Mouse (Mus musculus) hindbrain, embryonic 14.5 days (tissue): ENCODE data around the gene Trim15. TPM values are rescaled to one million over a fixed set of nuclear protein-coding genes. Genes with fewer than 3 reads are reported as not detected.

ENCODE experiments used
- ATAC-seq: fragments of 200-750 bp; cut with Nextera tagmentation; 2 replicates; pipeline ENCODE4 v1.8.0; 2017; ENCODE audit warnings: moderate number of reproducible peaks, mild to moderate bottlenecking, moderate TSS enrichment, moderate library complexity; ENCODE audit not compliant: low FRiP score
- DNase-seq: peaks from one replicate; pipeline ENCODE4 v3.0.0-alpha.2; 2015; ENCODE audit warnings: low spot score
- H3K27ac ChIP-seq: fragments of 300-500 bp; sonication (generic); 2 replicates; pipeline ENCODE4 v1.5.1; 2014; ENCODE audit warnings: mild to moderate bottlenecking, moderate library complexity
- H3K27me3 ChIP-seq: fragments of 300-500 bp; sonication (generic); 2 replicates; pipeline ENCODE4 v1.6.1; 2014; ENCODE audit warnings: mild to moderate bottlenecking, low read length, mixed read lengths; ENCODE audit not compliant: control insufficient read depth, insufficient read depth
- H3K36me3 ChIP-seq: fragments of 300-500 bp; sonication (generic); replicated peaks from 2 replicates; pipeline ENCODE4 v1.6.1; 2014; ENCODE audit not compliant: control insufficient read depth, insufficient read depth
- H3K4me1 ChIP-seq: fragments of 300-500 bp; sonication (generic); replicated peaks from 2 replicates; pipeline ENCODE4 v1.6.1; 2014; ENCODE audit warnings: antibody characterized with exemption, low read length, mixed read lengths; ENCODE audit not compliant: control insufficient read depth, insufficient read depth
- H3K4me2 ChIP-seq: fragments of 300-500 bp; sonication (generic); replicated peaks from 2 replicates; pipeline ENCODE4 v1.6.1; 2014; ENCODE audit warnings: mild to moderate bottlenecking, moderate library complexity
- H3K4me3 ChIP-seq: fragments of 300-500 bp; sonication (generic); replicated peaks from 2 replicates; pipeline ENCODE4 v1.5.1; 2014; ENCODE audit warnings: mild to moderate bottlenecking, low read length
- H3K9ac ChIP-seq: fragments of 300-500 bp; sonication (generic); 2 replicates; pipeline ENCODE4 v1.6.1; 2014
- H3K9me3 ChIP-seq: fragments of 300-500 bp; sonication (generic); 2 replicates; pipeline ENCODE4 v1.6.1; 2016; ENCODE audit warnings: low read length; ENCODE audit not compliant: control insufficient read depth
- WGBS: fragments of 180-500 bp; shearing (Covaris S2); extraction: QIAGEN DNeasy Blood & Tissue Kit; methylation state at CpG from one replicate; pipeline ENCODE4 v1.1.7; 2014; 5-methylcytosine and 5-hydroxymethylcytosine counted together
- polyA plus RNA-seq: library from polyadenylated mRNA; unstranded; fragments of >200 nt; fragmentation: Nextera tagmentation; extraction: Ambion mirVana; gene quantifications from 2 replicates; pipeline ENCODE4 v1.2.1, GENCODE M21; 2014

The Trim15 gene
- 0.61 and 0.78 TPM in 2 replicates for polyA plus RNA-seq

- DNase-seq (no peak), ATAC-seq (peak; percentile 27; the same call in 1 of the 2 replicates)
- peaks cover 24% of the 10 kb centered on the region for H3K27me3 ChIP-seq
- H3K4me1 ChIP-seq, result no peaks in the 10 kb centered on the region; the same call in 1 of the 2 replicates
- H3K27ac ChIP-seq, result no peak within 1 kb of the TSS
- 13% methylated on average over 29 of the region's 29 CpGs for WGBS
- no peaks in the 10 kb centered on the region for H3K36me3 ChIP-seq
- H3K9me3 ChIP-seq, result no peaks in the 10 kb centered on the region
- H3K4me2 ChIP-seq, result peak within 1 kb of the TSS; percentile 46
- peak within 1 kb of the TSS; percentile 42 for H3K9ac ChIP-seq
- H3K4me3 ChIP-seq, result peak within 1 kb of the TSS; percentile 22
Measured at GRCm38 (mm10) chr17:36866719-36867527, at the start of gene Trim15. Gene Trim15, minus strand, starts transcription at chr17:36867210.

GRCm38 (mm10) chr17:36915076-36915475, 48.1 kb upstream of the Trim15 start:
- no peak overlapping the region for H3K9ac ChIP-seq
- DNase-seq (peak; percentile 64), ATAC-seq (no peak)
- H3K4me3 ChIP-seq, result no peak overlapping the region
- H3K4me1 ChIP-seq, result no peaks in the 10 kb centered on the region
- no peaks in the 10 kb centered on the region for H3K27me3 ChIP-seq
- no peaks in the 10 kb centered on the region for H3K9me3 ChIP-seq
- no peak overlapping the region for H3K27ac ChIP-seq
- 17% methylated on average over 9 of the region's 9 CpGs for WGBS
- no peak overlapping the region for H3K4me2 ChIP-seq
- H3K36me3 ChIP-seq, result no peaks in the 10 kb centered on the region

GRCm38 (mm10) chr17:36914108-36914507, 47.1 kb upstream of the Trim15 start:
- H3K27ac ChIP-seq, result no peak overlapping the region
- no peak overlapping the region for H3K9ac ChIP-seq
- H3K4me2 ChIP-seq, result no peak overlapping the region
- H3K36me3 ChIP-seq, result no peaks in the 10 kb centered on the region
- peak; percentile 81 for DNase-seq
- no peak overlapping the region for H3K4me3 ChIP-seq
- no peaks in the 10 kb centered on the region for H3K4me1 ChIP-seq
- no peaks in the 10 kb centered on the region for H3K9me3 ChIP-seq
- no peak for ATAC-seq
- no peaks in the 10 kb centered on the region for H3K27me3 ChIP-seq
- WGBS, result 13% methylated on average over 2 of the region's 2 CpGs

- ATAC-seq (no peak), DNase-seq (no peak)
- H3K9me3 ChIP-seq, result no peaks in the 10 kb centered on the region
- H3K27ac ChIP-seq, result no peak overlapping the region
- H3K4me3 ChIP-seq, result no peak overlapping the region
- no peak overlapping the region for H3K4me2 ChIP-seq
- no peaks in the 10 kb centered on the region for H3K4me1 ChIP-seq
- no peak overlapping the region for H3K9ac ChIP-seq
- H3K27me3 ChIP-seq, result no peaks in the 10 kb centered on the region
- WGBS, result 72% methylated on average over 2 of the region's 2 CpGs
- H3K36me3 ChIP-seq, result no peaks in the 10 kb centered on the region
Measured at GRCm38 (mm10) chr17:36912031-36912430, 45.0 kb upstream of the Trim15 start.

GRCm38 (mm10) chr17:36909802-36910201, 42.8 kb upstream of the Trim15 start:
- no peaks in the 10 kb centered on the region for H3K4me1 ChIP-seq
- H3K36me3 ChIP-seq, result no peaks in the 10 kb centered on the region
- no peak overlapping the region for H3K27ac ChIP-seq
- no peak overlapping the region for H3K4me3 ChIP-seq
- no peaks in the 10 kb centered on the region for H3K27me3 ChIP-seq
- DNase-seq (no peak), ATAC-seq (no peak)
- no peak overlapping the region for H3K9ac ChIP-seq
- 63% methylated on average over 4 of the region's 4 CpGs for WGBS
- no peaks in the 10 kb centered on the region for H3K9me3 ChIP-seq
- no peak overlapping the region for H3K4me2 ChIP-seq

GRCm38 (mm10) chr17:36908235-36908634, 41.2 kb upstream of the Trim15 start:
- no peak overlapping the region for H3K4me3 ChIP-seq
- no peak for DNase-seq
- no peaks in the 10 kb centered on the region for H3K36me3 ChIP-seq
- H3K9me3 ChIP-seq, result no peaks in the 10 kb centered on the region
- no peak for ATAC-seq
- no peak overlapping the region for H3K27ac ChIP-seq
- H3K4me2 ChIP-seq, result no peak overlapping the region
- no peaks in the 10 kb centered on the region for H3K27me3 ChIP-seq
- no peaks in the 10 kb centered on the region for H3K4me1 ChIP-seq
- H3K9ac ChIP-seq, result no peak overlapping the region
- 52% methylated on average over 1 of the region's 1 CpGs for WGBS

GRCm38 (mm10) chr17:36903651-36904050, 36.6 kb upstream of the Trim15 start:
- WGBS, result 79% methylated on average over 3 of the region's 3 CpGs
- no peaks in the 10 kb centered on the region for H3K27me3 ChIP-seq
- H3K27ac ChIP-seq, result no peak overlapping the region
- ATAC-seq, result no peak
- H3K4me2 ChIP-seq, result no peak overlapping the region
- H3K4me3 ChIP-seq, result no peak overlapping the region
- H3K36me3 ChIP-seq, result no peaks in the 10 kb centered on the region
- H3K4me1 ChIP-seq, result no peaks in the 10 kb centered on the region
- no peaks in the 10 kb centered on the region for H3K9me3 ChIP-seq
- no peak overlapping the region for H3K9ac ChIP-seq
- DNase-seq, result no peak

GRCm38 (mm10) chr17:36900691-36901090, 33.7 kb upstream of the Trim15 start:
- Histone ChIP-seq H3K4me2 (no peak overlapping the region), H3K36me3 (no peaks in the 10 kb centered on the region), H3K27ac (no peak overlapping the region), H3K4me1 (no peaks in the 10 kb centered on the region), H3K9ac (no peak overlapping the region), H3K4me3 (no peak overlapping the region), H3K9me3 (no peaks in the 10 kb centered on the region), H3K27me3 (no peaks in the 10 kb centered on the region)
- ATAC-seq (no peak), DNase-seq (no peak)
- WGBS, result 33% methylated on average over 1 of the region's 1 CpGs

GRCm38 (mm10) chr17:36900001-36900400, 33.0 kb upstream of the Trim15 start:
- 84% methylated on average over 5 of the region's 5 CpGs for WGBS
- Histone ChIP-seq H3K27me3 (no peaks in the 10 kb centered on the region), H3K4me2 (no peak overlapping the region), H3K9ac (no peak overlapping the region), H3K4me1 (no peaks in the 10 kb centered on the region), H3K9me3 (no peaks in the 10 kb centered on the region), H3K4me3 (no peak overlapping the region), H3K27ac (no peak overlapping the region), H3K36me3 (no peaks in the 10 kb centered on the region)
- no peak for ATAC-seq
- no peak for DNase-seq
